Mouse (Mus musculus) forelimb bud, embryonic 11.5 days (tissue): Measurements from ENCODE around the gene Tnc.
"Not testable (repeated sequence)": the region's sequence is repeated elsewhere in the genome, so short reads cannot be mapped to it uniquely, and the experiment has no call there.

Experiments
- DNase-seq: peaks from one replicate; pipeline ENCODE4 v3.0.0-alpha.2; 2012; ENCODE audit warnings: low read depth, low spot score

The Tnc gene

DNA sequence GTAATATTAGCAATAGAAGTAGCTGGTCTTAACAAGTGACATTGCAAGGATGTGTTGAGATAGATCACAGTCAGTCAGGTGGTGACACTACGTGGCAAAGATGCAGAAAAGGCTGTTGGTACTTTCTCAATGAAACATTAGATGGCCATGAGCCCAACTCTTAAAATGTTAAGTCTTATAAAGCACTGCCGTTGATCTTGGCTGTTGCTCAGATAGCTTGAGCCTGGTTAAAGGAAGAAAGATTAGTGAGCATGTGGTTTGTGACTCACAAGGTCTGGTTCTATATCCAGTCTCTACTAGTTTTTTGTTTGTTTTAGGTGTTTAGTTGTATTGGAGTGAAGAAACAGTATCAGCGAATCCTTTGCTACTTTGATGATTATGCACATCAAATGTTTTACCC is 76.9 kb downstream of the Tnc start:
- no peak for DNase-seq

DNA sequence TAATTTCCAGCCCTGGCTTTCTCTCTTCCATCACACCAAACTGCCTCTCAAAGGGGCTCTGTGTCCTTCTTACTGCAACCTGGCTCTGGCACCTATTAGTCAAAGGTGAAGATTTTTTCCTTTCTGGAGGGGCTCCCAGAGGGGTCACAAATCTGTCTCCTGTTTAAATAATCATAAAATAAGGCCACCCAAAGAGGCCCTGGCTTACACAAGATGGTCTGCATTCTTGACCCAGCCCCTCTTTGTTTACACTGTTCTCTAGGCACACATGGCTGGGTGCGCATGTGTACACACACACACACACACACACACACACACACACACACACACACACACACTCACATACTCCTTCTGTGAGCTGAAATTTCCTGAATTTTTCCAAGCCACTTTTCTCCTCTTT is 83.4 kb downstream of the Tnc start:
- peak; percentile 74 for DNase-seq

DNA sequence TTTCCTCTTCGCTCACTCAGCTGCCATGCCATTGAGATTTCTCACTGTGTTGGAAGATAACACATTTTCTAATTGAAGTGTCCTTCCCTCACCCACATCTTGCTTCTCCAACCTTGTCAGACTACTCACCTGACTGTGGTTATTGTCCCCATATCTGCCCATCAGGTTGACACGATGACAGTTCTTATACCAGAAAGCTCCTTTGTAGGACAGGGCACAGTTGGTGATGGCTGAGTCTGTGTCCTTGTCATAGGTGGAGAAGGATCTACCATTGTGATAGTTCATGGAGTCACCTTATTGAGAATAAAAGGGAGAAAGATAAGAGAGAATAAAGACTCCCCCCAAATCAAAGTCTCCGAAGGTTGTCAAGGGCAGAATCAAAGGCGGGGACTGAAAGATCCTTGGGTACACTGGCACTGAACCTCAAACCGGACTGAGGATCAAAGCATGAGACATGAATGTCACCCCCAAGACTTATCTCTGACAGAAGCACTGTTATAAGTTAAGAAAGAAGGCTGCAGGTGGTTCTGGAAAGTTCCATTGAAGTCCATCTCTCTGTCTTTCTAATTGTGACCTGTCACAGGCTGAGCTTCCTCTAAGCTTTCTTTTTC is 84.9 kb downstream of the Tnc start:
- no peak for DNase-seq

DNA sequence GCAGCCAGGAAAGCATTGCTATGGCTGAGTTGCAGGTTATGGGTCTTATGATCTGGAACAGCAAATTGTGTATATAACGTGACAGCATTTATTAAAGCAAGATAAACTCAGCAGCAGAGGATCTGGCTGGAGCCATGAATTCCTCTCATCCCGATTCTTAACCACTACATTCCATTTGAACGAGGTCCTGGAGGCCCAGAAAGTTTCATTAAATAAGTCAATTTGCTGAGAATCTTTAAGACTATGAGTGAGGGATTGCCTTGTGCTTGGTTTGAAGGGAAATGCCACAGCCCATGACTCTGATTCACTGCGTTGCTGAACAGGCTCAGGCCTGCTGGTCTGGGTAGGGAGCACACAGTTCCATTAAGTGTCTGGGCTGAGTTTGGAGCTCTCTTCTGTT is 88.2 kb downstream of the Tnc start:
- DNase-seq = no peak

DNA sequence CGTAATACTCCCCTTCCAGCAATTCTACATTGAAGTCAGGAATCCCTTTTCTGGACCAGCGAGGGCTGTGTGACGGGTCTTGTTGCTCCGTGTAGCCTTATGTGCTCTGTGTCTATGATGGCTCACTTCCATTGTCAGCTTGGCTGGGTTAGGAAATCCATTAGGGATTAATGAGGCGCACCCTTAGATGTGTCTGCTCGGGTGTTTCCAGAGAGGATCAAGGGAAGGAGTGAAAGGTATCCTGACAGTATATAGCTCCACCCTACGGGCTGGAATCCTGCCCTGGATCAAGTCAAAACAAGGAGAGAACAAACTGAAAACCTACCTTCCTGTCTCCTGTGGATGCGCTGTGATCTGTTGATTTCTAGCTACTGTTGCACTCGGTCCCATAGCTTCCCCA is 96.8 kb downstream of the Tnc start:
- DNase-seq = no peak

DNA sequence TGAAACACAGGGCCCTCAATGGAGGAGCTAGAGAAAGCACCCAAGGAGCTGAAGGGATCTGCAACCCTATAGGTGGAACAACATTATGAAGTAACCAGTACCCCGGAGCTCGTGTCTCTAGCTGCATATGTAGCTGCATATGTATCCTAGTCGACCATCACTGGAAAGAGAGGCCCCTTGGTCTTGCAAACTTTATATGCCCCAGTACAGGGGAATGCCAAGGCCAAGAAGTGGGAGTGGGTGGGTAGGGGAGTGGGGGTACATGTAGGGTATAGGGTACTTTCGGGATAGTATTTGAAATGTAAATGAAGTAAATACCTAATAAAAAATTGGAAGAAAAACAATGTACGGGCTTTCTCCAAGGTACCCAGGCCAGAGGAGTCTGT is 98.1 kb downstream of the Tnc start:
- not testable (repeated sequence) for DNase-seq

DNA sequence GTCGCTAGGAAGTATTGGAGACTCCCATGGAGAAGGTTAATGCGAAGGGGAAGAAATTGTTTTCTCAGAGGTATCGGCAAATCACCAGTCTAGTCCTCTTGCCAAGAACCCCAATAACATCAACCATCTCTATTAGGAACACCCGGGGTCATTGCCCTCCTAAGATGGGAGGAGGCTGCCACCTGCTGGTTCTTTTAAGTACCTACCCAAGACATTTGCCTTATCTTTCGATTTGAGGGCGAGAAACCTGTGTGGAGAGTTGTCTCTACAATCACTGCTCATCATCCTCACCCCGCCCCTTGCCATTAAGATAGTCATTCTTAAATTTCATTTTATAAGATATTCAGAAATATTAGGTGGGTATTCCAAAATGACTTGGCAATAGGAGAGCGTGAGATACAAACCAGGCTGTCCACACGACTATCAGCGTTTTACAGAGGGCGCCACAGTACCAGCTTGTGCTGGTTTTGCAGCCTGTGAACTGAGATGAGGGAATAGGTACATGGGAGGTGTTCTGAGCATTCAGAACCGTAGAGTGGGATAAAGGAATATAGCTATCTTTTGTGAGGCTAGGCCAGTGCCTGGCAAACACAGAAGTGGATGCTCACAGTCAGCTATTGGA is 98.6 kb downstream of the Tnc start:
- DNase-seq = peak; percentile 66

DNA sequence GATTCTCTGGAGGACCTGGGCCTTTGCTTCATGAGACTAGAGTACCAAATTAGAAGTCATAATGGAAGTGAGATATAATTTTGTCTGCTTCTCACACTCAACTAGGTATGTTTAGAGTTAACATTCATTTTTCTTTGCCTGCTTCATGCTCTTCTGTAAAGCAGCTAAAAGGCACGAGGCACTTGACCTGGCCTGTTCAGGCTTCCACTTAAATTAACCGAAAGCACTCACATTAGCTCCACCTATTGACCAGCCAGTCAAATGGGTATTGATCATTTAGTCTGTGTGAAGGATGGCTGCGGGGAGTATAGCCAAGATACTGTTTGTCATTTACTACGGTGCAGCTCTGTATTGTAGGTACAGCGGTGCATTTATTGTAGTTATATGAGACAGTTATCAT is 103.0 kb downstream of the Tnc start:
- DNase-seq = no peak

DNA sequence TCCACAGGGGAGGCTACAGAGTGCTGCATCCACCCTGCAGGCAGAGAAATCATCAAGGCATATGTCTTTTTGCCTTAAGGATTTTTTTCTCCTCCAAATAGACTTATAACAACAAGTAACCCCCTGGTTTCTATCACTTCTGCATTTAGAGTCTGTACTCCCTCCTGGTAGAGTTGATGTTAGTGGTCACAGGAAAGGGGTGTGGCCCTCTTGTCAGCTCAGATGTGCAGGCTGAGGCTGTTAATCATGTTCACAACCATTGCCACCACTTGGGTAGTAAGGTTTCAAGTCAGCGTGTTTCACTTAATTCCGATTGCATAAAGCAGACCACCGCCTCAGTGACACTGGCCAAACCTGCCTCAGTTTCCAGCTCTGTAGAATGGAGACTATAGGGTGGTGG is 103.9 kb downstream of the Tnc start:
- DNase-seq = no peak

DNA sequence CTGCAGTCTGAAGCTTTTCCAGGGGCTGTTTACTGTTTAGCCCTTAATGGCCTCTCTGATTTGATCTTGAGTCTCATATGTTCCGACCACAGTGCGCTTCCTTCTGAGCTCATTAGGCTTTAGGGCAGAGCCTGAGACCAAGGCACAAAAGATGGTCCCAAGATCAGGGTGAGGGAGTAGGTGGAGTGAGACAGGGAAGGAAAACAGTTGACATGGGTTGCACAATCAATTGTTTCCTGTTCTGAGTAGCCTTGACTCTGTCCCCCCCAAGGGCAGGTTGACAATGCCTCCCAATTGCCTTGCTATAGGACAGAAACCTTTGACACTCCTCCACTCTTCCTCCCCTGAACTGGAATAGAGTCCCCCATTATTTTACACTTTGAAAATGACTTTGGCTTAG is 105.4 kb downstream of the Tnc start:
- no peak for DNase-seq

DNA sequence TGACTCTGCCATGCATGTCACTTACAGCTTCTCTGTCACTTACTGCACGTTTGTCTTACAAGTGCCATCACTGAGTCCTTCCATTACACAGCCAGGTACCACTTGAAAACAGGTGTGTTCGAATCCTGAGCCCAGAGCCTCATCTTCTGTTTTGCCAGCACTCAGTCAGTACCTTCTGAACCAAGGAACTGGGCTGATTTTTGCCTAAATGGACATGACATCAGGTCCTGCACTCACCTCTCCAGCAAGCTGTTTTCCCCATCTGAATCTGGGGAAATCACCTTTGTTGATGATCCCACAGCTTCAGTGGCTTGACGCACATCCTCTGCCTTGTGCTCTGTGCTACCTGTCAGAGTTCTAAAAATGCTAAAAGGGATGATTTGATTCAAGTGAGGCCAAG is 107.4 kb downstream of the Tnc start:
- no peak for DNase-seq

DNA sequence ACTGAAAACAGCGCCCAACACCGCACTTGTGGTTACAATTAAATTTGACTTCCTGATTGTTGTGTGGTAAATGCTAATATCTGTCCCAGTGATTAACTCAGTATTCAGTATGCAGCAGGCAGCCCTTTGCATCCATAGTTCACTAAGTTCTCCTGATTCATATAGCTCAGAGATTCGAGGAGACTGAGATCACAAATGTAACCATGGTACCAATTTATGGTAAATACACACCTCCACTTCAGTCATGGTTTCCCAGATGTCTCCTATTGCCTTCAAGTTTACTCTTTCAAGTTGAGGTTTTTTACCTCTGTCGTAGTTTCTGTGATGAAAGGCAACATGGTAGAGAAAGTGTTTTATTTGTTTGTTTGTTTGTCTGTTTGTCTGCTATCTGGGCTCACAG is 110.9 kb downstream of the Tnc start:
- DNase-seq = no peak

DNA sequence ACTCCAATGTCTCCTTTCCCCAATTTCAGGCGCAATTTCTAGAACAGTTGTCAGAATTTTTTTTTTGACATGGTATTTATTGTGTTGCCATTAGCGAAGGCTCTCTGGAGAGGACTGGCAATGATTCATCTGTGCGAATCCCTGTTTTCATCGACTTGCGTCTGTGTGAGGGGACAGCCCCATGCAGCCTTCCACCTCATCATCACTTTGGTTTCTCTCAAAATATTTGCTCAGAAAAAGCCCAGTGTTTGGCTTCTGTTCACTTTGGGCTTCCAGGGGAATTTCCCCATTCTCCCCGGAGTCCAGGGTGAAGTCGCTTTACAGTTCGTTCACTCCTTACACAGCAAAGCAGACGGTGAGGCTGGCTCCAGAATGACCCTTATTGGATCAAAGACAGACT is 111.5 kb downstream of the Tnc start:
- DNase-seq = no peak

DNA sequence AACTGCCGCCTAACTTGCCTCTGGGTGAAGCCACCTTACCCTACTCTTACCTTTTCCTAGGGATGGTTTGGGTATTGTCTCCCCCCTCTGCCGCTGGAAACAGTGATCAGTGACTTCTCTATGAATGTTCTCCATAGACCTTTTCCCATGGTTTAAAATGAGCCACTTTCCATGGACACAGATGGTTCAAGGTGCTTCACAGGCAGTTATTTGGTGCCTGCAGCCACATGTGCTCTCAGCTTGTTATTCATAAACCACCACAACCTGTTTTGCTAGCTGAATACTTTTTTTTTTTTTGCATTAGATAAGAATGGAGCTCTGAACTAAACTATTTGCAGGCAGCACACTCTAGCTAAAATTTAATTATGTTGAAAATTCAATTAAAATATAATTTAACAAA is 116.0 kb downstream of the Tnc start:
- DNase-seq = no peak

DNA sequence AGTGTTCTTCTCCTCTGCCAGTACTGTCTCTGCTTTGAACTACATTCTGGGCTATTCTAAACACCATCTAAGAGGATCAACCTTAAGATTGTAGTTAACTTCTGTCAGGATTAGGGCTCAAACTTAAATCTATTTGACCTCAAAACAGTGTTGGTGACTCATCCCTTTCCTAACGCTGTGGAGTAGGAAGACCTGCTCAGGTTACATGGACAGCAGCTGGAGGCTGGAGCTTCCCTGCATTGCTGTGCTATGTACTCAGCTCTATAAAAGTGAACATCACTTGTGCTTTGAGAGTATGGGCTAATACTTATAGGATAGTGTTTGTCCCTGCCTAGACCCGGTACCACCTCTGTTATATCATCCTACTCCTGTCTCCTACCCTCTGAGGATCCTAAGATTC is 117.3 kb downstream of the Tnc start:
- DNase-seq = no peak

DNA sequence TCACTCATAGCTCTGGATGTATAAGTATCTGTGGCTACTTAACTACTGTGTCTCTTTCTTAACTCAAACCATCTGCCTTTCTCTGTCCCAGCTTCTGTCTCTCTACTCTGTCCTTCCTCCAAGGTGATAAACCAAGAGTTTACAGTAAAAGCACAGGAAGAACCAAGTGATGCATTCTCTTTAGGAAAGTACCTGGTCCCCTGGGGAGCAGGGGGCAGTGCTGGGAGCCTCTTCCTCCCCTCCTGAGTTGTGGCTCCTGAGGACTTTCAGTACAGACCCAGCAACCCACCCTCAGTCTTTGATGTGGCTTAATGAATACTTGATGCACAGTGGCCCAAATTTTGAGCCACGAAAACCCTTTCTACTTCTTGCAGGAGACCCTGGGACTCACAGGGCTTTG is 118.6 kb downstream of the Tnc start:
- no peak for DNase-seq

DNA sequence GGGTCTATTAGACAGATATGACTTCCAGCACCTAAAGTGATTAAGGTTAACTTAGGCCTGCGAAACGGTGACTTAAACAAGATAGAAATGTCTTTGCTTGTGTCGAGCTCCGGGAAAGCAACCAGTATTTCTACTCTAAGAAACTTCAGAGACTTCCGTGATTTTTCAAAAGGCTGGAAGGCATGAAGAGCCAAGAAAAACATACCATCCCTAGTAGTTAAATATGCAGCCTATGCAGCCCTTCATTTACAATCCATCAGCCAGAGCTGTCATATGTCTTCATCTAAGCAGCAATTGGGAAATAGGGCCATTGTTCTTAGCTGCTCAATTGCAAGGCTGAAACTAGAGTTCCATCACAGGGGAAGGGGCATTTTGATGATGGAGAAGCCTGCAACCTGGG is 129.6 kb downstream of the Tnc start:
- DNase-seq = no peak

DNA sequence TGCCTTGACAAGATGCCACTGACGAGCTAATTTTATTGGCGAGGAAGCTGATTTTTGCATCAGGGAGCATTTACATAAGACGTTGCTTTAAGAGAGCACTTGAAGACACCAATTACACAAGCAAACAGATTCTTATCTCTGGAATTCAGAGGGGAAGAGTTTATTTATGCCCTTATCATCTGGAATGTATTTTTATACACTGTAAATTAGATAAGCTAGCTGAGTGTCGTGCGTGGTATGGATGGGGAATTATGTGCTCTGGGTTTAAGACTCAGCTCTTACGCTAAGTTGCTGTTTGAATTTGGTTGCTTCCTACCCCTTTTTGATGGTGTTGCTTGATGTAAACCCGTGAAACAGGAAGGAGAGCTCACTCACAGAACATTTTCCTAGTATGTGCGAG is 130.1 kb downstream of the Tnc start:
- no peak for DNase-seq

DNA sequence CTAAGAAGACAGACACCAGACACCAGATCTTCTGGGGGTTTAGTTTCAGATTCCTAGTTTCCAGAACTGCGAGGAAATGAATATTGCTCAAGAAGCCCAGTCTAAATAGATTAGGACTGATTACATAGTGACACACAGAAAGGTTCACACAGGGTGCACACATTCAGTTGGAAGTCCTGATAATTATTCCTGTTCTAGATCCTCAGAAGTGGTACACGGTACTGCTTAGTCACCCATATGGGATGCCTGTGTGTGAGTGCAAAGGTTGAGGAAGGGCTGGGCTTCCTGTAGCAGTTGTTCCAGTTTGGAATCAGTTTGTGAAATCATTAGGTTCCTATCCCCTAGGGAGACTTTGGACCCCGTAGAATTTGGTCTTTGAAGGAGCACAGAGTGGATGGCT is 130.5 kb downstream of the Tnc start:
- DNase-seq = no peak
